Mouse (Mus musculus): ENCODE measurements around the gene Kat2a.

GRCm38 (mm10) chr11:100722493-100723028 lies 10.3 kb upstream of the Kat2a start:
- TF ChIP-seq CTCF (IDR thresholded peaks at IDR 0.05; ENCODE audit: borderline replicate concordance, insufficient read depth, low read depth, low read length) (no peak), POLR2A (IDR thresholded peaks at IDR 0.05; ENCODE audit: borderline replicate concordance, insufficient read depth, low read length) (no peak)

All from cerebellum, adult 2 months (tissue).